Mouse (Mus musculus): ENCODE measurements around the gene Fam92b.

The Fam92b gene

DNA sequence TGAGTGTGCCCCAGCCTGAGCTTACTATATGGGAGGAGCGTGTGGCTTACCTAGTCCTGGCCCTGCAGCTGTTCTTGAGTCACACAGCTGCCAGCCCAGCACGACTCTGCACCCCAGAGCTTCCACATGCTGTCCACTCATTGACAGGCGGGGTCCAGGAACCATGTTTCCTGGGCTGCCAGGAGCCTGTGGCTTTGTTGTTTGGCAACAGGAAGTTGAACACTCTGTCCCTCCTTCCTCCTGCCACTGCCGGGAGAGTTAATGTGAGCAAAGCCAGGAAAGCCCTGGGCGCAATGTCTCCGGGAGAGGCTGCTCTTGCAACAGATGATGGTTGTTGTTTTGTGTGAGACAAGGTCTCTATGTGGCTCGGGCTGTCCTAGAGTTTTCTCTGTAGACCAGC, 24.6 kb downstream of the Fam92b start:
- no peak for DNase-seq (ENCODE audit: low read depth in 2 of 2, low spot score in 2 of 2)

DNA sequence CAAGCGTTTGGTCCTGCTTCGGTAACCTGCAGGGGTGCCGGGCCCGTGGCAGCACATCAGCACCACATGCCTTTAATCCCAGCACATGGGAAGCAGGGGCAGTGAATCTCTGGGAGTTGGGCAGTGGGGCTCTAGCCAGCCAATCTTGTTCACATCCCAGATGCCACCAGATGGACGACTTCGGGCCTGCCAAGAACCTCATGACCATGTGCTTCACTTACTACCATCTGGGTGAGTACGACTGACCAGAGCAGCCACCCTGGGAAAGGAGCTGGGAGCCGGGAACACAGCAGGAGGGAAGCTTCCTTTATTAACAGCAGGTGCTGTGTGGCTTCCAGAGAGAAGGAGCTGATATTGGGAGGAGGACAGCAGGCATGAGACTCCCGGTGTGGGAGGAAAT, 26.1 kb downstream of the Fam92b start:
- no peak for DNase-seq (ENCODE audit: low read depth in 2 of 2, low spot score in 2 of 2)

DNA sequence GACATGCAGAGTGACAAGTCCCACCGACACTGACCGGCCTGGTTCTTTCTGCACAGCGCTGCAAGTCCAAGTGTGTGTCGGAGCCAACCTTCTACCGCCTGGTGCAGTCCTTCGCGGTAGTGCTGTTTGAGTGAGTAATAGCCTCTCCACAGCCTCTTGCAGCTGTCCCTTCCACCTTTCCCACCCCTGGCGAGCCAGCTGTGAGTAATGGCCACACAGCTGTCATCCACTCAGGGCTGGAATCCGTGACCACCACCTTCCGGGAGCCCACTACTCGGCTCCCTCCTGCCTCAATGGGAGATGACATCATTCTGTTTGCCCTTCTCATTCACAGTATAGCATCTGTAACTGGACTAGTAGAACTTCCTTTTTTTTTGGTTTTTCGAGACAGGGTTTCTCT, 27.2 kb downstream of the Fam92b start:
- no peak for DNase-seq (ENCODE audit: low read depth in 2 of 2, low spot score in 2 of 2)

DNA sequence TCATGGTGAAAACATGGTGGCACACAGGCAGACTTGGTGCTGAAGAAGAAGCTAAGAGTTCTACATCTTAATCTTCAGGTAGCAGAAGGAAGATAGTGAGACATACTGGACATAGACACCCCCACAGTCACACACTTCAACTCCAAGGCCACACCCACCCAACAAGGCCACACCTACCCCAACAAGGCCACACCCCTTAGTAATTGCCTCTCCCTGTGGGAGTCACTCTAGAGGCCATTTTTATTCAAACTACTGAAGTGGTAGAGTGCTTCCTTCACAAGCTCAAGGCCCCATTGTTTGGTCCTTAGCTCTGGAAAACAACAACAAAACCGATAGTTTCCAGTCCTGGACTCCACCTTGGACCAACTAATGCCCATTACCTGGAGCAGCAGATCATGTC, 31.2 kb downstream of the Fam92b start:
- no peak for DNase-seq (ENCODE audit: low read depth in 2 of 2, low spot score in 2 of 2)

DNA sequence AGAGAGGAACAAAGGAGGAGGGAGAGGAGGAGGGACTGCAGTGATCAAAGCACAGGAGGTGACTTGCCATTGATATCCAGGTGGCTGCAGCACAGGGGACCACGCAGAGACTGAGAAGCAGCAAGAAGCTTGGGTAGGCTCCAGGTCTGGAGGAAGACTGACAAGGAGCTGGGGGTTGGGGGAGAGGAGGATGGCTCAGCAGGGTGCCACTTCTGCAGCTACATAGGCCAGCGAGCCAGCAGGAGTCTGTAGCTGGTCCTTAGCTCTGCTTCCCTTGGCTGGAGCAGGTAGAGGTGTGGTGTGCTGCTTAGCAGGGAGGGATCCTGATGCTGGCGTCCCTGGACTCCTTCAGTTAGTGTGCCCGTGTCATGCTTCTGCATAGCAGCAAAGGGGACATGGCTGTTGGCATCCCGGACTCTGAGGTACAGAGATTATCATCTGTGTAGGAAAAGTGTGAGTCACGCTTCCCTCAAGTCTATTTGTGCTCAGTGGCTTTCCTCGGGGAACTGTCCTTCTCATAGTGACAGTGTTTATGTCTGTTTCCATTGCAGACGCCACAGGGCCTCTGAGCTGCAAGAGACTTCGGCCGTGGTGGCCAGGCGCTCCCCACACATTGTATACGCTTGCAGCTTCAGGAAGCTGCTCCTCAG, 32.5 kb downstream of the Fam92b start:
- no peak for DNase-seq (ENCODE audit: low read depth in 2 of 2, low spot score in 2 of 2)

DNA sequence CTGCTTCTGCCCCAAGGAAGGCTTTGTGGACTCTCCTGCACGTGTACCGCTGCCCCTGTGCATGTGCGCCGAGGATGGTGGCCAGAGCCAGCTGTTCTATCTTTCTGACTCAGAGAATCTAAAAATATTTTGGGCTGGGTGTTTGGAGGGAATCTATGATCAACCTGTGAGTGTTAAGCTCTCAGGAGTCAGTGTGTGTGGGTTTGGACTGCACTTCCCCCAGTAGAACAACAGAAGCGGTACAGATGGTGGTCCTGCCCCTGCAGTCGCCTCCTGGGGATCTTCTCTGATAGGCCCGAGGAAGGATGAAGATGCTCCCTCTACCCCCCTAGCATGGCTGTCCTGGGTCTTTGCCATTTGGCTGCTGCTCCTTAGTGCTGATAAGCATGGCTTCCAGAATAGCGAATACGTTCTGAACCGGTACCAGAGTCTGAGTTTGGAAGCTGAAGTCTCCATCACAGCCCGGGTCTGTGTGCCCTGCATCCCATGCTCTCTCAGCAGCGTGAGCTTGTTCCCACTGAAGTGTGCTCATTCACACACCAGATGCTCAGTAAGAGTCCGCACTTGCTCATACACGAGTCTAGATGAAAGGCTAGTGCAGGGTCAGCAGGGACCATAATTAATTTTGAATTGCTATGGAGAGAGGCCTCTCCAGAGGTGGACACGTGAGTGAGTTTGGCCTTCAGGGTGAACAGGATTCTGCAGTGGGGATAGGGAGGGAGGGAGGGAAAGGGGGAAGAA, 33.2 kb downstream of the Fam92b start:
- DNase-seq (ENCODE audit: low read depth in 2 of 2, low spot score in 2 of 2): no peak

DNA sequence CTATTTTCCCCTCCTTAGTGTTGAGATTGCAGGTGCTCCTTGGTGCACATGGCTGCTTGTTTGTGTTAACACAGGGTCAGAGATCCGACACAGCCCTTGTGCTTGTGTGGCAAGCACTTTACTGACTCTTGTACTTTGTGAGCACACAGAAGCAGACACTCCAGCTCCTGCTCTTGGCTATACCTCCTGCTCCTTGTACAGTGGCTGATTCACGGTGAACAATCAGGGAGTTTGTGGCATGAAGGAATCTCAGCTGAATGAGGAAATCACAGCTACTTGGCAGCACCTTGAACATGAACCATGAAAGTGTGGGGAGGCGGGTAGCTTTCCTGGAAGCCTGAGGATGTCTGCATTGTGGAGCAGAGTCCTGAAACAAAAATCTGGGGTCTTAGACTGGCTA, 36.5 kb downstream of the Fam92b start:
- DNase-seq (ENCODE audit: low read depth in 2 of 2, low spot score in 2 of 2): no peak

DNA sequence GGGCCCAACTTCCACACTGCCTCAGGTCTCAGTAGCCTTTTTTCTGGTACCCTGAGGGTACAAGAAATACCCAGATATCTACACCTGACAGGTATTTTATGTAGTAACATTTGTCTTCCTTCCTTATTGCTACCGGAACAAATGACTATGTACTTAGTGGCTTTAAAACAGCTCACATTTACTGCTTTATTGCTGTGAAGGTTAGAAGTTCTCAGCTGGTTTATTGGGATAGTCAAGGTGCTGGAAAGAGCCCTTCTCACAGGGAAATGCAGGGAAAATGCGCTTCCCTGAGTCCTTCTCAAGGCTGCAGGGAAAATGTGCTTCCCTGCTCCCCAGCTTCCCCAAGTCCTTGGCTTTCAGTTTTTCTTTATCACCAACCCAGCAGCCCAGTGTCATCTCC, 38.3 kb downstream of the Fam92b start:
- DNase-seq (ENCODE audit: low read depth in 2 of 2, low spot score in 2 of 2): no peak

DNA sequence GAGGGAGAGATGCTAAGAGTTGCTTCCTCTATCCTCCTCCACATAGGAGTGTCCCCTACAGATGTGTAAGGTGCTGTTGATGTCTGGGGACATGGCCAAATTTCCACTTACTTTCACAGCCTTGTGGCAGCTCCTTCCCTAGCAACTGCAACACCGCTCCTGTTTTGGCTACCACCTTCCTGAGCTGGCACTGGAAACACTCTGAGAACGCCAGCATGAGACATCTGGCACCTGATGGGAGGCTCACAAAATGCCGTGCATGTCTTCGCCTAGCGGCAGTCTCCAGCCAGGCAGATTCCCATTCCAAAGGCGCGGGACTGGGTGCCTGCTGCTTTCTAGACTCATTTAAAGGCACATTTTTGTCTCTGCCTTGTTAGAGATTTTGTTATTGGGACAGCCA, 40.6 kb downstream of the Fam92b start:
- no peak for DNase-seq (ENCODE audit: low read depth in 2 of 2, low spot score in 2 of 2)

DNA sequence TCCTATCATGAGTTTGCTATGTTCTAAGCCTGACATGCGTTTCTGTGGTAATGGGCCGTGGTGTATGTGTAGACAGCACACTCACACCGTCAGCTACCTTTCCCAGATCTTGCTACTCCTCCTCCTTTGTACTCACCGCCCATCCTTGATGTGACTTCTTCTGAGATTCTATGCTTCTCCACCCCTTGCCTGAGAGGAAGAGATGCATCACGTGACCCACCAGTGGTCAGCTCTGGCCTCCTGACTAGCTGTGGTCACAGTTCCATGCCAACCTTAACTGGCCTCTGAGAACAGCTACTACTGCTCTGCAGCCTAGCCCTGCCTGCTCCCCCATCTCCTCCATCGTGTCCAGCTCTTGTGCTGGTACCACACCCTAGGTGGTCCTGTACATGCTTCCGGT, 41.6 kb downstream of the Fam92b start:
- DNase-seq (ENCODE audit: low read depth in 2 of 2, low spot score in 2 of 2): no peak

DNA sequence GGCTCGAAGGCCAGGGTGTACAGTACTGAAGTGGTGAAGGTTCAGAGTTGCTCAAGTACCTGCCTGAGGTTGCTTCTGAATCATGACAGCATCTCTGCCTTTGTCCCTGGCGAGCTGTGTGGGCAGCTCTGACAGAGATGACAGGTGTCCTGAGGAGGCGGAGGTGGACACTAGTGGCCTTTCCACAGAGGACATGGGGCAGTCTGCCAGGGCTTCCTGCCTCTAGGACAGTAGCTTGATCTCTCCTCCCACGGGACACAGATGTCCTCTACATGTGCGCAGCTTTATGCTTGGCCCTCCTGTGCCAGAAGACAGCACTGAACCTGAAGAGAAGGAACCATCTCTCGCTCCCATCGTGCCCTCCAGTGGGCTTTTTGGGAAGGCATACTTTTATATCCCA, 44.1 kb downstream of the Fam92b start:
- no peak for DNase-seq (ENCODE audit: low read depth in 2 of 2, low spot score in 2 of 2)

DNA sequence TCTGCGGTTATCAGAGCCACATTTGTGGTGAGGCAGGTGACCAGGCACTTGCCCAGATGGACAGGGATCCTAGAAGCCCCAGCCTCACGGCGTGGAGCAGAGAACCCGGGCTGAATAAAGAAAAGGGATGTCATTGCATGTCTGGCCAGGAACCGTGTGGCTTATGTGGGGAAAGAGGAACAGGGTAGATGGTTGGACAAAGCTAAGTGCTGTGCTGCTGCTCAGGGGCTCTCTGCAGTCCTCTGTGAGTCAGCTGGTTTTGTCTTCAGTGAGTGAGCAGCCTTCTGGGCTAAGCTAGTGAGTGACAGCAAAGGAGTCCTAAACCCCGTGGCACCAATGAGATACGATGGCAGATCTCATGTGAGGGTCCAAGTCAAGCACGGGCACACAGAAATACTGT, 46.1 kb downstream of the Fam92b start:
- DNase-seq (ENCODE audit: low read depth in 2 of 2, low spot score in 2 of 2): no peak

DNA sequence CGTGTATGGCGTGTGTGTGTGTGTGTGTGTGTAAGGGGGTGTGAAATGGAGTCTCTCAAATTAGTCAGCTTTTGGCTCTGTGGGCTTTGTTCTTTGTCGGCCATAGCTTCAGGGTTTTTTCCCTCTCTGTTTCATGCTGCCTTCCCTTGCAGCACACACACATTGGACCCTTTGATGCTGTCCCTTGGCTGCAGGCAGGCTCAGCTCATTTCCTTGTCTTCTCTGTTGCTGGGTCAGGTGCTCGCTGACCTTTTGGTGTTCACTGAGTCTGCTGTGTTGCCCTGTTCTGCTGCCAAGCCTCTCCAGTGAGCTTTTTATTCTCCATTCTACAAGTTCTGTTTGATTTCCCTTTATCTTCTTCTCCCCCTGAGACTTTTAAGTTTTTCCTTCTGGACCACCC, 47.7 kb downstream of the Fam92b start:
- DNase-seq (ENCODE audit: low read depth in 2 of 2, low spot score in 2 of 2): no peak

DNA sequence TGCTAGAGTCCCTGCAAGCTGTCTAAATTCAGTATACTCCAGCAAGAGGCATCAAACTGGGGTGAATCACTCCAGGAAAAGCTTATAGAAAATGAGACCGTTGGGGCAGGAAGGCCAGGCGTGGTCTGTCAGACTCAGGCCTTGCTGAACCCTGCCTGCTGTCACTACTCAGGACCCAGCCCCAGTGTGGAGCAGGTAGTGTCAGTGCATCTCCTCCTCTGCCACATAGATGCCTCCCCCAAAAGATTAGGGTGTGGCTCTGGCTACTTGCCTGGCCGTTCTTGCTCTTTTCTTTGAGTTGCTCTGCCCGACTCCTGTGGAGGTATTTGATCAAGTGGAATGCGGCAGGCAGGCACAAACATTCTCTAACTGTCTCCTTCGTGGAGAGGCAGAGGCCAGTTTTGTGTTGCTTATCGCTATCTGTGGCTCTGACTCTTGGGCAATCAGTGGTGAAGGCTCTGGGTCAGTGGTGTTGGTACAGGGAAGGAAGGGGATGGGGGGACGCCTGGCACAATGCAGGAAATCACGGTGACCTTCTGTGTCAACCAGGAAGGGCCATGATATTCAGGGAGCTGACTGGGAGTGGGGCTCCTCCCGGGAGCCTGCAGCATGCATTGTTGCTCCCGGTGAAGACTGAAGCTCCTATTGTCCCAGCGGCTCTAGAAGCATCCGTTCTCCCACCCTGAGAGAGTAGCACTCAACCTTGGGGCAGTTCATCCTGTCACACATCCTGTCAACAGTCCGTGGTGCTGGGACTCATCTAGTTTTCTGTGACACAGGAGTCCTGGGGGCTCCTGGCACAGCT, 50.7 kb downstream of the Fam92b start:
- DNase-seq (ENCODE audit: low read depth in 2 of 2, low spot score in 2 of 2): no peak

DNA sequence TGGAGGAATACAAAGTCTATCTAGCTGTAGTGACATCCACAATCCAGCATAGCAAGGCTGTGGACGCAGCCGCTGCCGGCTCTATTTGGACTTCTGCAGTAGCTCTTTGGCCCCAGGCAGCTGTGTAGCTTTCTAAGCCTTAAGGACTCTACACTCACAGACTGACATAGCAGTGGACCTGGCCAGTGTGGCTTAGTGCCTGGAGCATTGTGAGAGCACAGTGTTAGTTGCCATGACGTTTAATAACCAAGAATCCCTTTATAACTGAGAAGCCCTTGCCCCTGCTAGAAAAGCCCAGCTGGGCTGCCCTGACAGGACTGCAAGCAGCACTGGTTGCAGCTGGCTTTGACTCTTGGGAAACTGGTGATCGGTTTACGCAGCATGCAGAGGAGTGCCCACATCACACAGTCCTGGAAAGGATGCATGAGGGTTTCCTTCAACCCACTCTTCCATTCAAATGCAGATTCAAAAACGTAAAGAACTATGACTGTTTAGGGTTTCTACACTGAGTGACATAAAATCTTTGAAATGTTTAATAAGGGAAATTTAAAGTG, 52.4 kb downstream of the Fam92b start:
- DNase-seq (ENCODE audit: low read depth in 2 of 2, low spot score in 2 of 2): no peak

DNA sequence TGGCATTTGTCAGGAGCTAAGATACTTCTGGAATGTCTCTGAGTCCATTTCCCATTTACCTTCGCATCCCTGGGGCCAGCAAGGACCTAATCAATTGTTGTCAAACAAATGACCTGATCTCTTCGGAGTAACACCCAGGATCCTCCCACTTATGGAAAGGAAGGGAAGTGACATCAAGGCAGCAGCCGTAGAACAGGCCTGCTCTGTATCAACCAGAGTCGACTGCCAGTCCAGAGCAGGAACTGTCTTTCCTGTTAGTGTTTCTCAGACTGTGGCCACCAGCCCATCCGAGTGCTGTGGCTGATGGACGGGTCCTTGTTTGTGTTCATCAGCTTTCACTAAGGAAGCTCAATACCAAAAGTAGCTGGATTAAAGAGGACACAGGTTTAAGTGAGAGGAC, 53.0 kb downstream of the Fam92b start:
- no peak for DNase-seq (ENCODE audit: low read depth in 2 of 2, low spot score in 2 of 2)

DNA sequence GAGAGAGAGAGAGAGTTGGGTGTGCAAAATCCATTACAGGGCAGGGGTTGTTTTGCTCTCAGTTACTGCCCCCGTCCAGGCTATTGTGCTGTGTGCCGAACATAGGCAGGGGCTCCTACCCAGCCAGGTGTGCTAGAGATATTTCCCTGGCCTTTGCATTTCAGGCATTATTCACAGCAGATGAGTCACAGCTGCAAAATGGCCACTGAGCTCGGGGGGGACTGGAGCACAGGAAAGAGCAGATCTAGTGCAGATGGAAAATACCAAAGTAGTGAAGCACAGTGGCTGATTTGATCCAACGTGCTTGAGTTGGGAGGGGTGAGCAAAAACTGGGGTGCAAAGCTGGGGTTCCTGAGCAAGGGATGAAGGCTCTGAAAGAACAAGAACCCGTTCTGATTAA, 56.3 kb downstream of the Fam92b start:
- DNase-seq (ENCODE audit: low read depth in 2 of 2, low spot score in 2 of 2): no peak

DNA sequence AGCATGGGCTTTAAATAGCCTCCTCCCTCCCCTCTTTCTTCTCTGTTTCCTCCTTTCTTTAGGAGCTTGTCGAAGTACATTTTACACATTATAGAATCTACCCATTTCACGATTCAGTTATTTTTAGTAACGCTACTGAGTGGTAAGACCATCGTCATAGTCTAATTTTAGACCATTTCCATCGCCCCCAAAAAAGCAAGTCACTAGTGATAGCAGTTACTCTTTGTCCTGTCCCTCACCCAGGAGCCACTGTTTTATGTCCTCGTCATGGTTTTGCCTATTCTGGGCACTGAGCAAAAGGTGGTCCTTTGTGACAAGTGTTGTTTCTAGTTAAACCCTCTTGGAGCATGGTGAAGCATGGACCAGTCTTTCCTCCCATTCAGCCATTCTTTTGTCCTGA, 57.3 kb downstream of the Fam92b start:
- no peak for DNase-seq (ENCODE audit: low read depth in 2 of 2, low spot score in 2 of 2)

DNA sequence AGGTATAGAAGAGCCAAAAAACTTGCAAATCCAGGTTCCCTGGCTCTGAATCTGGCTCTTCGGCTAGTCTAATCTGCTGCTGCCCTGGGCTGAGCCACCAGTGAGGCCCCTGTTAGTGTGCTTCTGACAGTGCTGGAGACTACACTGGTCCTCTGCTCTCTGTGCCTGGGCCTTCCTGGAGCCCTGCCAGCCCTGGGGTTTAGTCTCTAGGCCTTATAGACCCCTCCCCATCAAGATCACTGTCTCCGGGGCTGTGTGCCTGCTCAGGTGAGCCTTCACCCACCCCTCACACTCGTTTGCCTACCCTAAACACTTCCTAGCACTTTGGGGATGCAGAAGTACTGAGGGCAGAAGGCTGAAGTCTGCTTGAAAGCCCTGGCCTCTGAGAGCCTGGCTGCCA, 57.8 kb downstream of the Fam92b start:
- no peak for DNase-seq (ENCODE audit: low read depth in 2 of 2, low spot score in 2 of 2)

DNA sequence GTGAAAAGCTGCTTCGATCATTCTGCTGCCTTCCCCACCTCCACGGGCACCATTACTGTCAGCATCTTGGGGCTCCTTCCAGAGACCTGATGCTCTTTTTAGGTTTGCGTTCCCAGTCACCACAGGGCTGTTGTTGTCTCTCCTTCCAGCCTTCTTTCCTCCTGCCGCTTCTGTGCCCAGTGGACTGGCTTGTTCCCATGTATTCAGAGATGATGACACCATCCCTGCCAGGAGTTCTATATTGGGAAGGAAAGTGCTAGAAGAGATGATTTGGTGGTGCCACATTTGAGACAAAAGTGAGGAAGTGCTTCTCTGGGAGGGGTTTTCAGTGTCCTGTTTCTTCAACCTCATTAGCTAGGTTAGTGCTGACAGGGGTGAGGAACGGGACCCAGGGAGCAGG, 58.4 kb downstream of the Fam92b start:
- no peak for DNase-seq (ENCODE audit: low read depth in 2 of 2, low spot score in 2 of 2)

DNA sequence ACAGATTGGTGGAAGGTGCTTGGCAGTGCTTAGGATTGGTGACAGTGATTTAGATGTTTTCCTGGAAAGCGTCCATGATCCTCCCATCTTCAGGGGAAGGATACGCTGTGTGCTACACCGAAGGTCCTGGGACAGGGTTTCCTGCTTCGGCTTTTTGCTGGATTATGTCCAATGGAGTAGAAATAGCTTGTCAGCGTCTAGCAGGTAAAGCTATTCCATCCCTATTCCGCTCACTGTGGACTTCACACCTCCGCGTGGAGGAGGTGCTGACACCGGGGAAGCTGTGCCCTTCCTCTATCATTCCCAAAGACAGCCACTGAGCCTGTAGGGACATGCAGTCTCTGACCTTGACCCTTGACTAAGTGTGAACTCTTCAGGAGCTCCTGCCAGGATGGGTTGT, 59.1 kb downstream of the Fam92b start:
- no peak for DNase-seq (ENCODE audit: low read depth in 2 of 2, low spot score in 2 of 2)

DNA sequence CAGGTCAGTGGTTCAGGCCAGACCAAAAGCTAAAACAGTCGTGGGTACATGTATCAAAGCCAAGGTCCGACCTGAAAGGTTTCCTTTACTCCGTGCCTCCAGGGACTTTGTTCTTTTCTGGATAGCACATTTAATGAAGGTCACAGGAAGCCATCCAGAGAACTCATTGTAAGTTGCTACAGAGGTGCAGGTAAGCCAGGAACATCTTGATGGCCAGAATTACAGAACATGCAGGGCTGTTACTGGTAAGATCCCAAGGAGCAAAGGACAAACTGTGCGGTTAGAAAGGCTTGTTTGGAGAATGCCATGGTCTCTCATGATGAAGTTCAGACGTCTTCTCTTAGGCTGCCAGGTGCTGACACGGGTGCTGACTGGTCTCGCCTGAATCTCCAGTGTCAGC, 60.7 kb downstream of the Fam92b start:
- no peak for DNase-seq (ENCODE audit: low read depth in 2 of 2, low spot score in 2 of 2)
